Mouse (Mus musculus) gastrocnemius, postnatal 25 days (tissue): ENCODE measurements around the gene Fbxl5. TPM values are rescaled to one million over a fixed set of nuclear protein-coding genes. Genes with fewer than 3 reads are reported as not detected.

Experiments used
- DNase-seq: peaks from one replicate; pipeline ENCODE4 v3.0.0; 2022
- total RNA-seq, 2 experiments: library from RNA; stranded (reverse); gene quantifications; 1 replicate in 1 of 2; 2 replicates in 1 of 2; pipeline ENCODE4 v1.2.3; 2021

Fbxl5 gene
- total RNA-seq, 2 experiments from 2014 or later, result 26.6 to 27.4 TPM

DNA sequence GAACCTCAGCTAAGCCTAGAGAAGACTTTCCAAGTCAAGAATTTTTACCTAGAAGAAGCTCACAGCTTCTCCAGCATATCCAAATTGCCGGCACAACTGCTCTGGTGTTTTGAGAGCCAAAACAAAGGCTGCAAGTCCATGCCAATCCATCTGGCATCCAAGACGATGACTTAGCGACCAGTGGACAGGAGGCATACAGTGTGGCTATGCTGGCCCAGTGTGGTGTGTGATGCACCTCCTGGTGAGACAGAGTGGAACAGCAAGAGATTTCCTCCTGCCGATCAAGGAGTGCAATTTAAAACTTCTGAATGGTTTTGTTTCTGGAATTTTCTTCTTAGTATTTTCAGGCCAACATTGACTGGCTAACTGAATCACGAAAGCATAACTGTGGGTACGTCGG is 15.2 kb upstream of the Fbxl5 start:
- no peak for DNase-seq

DNA sequence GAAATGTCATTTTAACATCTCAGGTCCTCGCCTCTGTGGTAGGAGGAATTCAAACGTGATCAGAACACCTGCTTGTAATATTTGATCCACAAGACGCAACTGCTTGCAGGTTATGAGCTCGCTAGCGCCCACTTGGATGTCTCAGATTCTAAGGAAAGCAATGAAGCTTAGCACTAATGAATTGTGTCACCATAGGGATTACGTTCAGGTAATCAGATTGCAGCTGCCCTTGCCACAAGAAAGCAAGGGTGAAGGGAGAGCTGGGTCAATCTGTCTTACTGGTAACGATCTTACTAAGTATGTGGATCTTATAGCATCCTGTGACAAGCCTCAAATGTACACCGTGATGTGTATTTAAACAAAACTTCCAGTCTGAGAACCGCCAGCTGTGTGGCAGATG is 5.9 kb upstream of the Fbxl5 start:
- DNase-seq, result no peak

DNA sequence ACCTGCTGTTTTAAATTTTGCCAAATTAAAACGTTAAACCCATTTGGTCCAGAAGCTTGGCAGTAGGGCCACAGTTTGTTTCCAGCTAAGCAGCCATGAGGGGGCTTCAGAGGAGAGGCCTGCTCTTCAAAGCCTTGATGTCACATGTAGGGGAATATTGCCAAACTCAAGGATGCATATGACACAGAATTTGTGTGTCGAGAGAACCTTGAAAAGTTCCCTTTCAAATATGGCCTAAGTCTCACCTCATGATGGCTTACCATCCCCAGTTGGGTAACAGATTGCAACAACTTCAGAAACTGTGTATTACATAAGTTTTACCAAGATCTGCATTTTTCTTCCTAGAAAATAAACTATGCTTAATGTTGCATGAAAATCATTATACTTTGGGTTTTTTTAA is 5.4 kb upstream of the Fbxl5 start:
- DNase-seq, result no peak

DNA sequence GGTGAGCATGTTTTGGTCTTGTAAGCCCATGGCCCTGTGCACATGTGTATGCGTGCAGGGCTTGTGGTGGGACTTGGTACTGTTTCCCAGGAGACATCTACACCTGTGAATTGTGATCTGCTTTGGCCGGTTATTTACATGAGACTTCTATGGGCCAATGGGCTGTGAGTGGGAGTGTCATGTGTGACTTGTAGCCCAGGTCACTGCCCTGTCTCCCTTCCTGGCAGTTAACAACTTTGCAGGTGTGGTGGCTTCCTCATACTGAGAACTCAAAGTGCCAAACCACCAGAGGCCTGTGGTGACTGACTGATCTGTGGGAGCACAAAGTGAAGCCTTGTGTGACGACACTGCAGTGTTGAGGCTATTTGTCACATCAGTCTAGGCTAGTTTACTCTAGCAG is 3.1 kb upstream of the Fbxl5 start:
- no peak for DNase-seq

DNA sequence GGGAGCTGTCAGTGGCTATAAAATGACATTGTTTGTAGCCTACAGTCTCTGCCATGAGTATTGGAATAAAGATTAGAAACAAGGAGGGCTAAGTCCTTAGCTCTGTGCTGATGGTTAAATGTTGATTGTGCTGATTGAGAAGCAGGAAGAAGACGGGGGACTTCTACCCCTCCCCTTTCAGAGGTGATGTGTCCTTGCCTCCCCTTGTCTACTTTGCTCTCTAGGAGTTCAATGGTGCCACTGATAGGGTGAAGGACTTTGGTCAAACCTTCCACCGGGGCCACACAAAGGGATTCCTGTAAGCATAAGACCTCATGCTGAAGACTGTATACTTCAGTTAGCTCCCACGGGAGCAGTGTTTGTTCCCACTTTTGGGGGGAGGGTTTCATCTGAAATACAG is 1.4 kb upstream of the Fbxl5 start:
- DNase-seq, result no peak

DNA sequence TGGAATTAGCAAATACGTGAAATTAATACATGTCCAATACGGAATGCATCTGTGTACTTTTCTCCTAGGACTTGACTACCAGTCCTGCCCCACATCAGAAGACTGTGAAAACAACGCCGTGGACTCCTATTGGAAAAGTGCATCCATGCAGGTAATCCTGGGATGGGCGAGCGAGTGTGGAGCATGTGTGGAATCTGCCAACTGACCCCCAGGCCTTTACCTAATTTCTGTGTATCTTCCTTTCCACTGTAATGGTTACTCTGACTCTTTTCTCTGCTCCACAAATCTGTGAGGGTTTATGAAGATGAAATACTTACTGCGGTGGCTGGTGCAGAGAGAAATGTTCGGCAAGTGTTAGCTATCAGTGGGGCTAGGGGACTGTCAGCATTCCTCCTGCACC is 761 bp upstream of the Fbxl5 start:
- DNase-seq, result no peak

DNA sequence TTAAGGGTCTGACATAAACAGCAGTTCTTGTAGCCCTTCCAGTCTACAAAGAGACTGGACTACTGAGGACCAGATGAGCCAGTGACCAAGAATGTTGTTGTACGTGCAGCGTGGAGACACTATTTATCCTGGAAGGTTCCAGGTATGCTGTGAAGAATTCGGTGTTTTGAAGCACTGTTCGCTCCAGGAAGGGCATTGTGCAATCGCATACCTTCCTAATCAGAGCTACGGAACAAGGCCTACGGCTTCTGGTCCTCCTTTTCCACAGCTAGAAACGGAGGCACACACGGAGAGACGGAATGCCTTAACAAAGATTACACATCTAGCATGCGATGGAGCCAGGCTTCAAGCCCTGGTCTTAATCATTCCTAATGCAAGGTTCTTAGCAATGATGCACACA is 653 bp downstream of the Fbxl5 start:
- DNase-seq, result no peak

DNA sequence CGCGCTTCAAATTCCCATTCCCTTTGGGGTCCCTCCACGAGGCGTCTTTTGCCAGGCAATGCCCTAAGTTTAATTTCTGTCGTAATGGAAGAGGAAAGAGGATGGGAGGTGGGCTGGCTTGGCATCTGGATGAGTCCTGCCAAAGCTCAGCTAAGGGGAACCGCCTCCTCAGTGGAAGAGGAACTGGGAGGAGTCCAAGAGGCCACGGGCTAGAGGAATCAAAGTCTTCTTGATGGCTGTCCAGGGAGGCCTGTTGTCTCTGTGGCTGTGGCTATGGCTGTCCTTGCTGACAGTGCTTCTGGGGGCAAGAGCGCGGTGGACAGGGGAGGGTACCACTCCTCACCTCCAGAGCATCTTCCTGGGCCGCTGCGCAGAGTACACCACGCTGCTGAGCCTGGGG is 2.7 kb downstream of the Fbxl5 start, which contains the start of gene Bst1:
Gene Bst1, plus strand, starts transcription at position 191 of the 400 bp plus-strand sequence.
- DNase-seq, result no peak

DNA sequence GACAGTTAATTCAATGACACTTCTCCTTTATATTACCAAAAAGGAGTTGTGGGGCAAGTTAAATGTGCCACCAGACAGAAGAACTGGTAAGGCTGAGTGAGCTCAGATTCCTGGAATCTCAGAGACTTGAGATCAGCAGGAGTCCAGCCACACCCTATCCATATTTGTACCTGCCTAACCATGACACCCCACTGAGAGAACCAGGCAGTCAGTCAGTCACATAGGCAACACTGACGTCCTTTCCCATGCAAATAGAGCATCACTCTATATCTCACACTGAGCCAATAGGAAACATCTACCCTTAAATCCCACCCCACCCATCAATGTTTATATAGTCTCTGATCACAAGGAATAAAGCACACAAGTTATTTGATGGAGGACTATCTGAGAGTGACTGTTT is 5.7 kb downstream of the Fbxl5 start:
- DNase-seq, result no peak

DNA sequence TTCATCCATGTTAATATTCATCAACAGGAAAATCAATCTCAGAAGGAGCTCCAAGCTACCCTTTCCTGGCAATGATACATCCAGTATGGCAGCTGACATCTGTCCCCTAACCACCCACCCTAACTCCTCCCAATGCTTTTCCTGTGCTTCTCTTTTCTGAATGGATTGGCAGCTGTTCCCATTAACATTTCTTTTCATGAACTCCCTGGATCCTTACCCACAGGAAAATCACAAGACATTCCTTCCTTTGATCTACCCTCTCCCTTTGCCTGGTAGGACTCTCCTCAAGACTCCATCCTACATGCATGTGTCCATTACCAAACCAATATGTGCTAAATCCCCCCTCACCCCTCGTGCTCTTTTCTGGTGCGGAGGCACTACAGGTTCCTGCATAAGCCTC is 6.9 kb downstream of the Fbxl5 start:
- DNase-seq, result no peak

DNA sequence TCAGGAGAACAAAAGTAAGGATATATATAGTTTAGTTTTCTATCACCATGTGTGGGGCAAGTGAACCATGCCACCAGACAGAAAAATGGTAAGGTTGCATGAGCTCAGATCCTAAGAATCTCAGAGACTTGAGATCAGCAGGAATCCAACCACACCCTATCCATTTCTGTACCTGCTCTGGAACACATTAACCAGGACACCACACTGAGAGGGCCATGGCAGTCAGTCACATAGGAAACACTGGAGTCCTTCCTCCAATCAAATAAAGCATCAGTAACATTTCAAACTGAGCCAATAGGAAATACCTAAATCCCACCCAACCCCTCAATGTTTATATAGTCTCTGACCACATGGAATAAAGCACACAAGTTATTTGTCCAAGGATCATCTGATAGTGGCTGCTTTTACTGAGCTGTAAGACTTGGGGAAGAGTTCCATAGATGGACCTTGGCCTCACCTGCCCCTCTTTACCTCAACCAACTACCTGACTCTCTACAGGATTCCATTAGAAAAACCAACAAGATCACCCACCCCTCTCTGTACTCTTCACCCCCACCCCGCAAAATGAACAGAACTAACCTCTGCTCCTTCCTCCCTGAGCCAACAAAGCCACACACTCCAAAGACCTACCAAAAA is 10.9 kb downstream of the Fbxl5 start:
- no peak for DNase-seq

DNA sequence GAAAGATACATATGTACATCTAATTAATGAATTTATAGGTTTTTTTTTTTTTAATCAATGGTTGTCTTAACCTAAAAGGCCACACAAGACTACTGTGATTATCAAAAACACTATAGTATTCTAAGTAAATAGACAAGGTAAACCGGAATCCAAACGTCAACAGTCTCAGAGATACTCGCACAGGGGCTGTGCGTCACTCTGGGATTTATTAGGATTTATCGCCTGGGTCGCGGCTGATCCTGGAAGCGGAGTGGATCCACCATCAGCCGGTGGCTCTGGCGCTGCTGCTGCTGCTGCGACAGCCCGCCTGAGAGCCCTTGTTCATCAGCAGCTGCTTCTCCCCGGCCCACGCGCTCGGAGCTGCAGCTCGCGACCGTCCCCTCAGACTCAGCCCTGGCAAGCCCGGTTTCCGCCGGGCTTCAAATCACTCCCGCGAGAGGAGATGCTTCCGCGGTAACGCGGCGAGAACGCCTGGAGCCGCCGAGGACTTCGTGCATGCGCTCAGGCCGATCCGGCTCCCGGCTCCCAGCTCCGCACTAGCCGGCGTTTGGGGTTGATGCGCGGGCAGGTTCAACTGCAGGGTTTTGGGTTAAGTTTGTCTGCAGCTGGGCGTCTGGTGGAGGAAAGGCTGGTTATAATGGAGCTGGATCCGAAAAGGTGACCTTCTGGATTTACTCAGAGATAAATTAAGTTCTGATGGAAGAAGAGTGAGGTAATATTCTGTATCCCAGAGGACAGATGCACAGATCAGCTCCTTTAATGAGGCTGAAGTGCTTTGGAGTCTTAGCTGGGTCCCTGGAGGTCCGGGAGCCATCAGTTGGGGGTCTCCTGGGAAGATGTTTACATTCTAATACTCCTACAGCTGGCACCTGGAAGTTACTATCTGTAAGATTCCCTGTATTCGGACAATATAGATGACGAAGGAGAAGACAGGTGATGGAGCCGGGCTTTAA is 13.4 kb downstream of the Fbxl5 start:
- DNase-seq, result peak; percentile 73

DNA sequence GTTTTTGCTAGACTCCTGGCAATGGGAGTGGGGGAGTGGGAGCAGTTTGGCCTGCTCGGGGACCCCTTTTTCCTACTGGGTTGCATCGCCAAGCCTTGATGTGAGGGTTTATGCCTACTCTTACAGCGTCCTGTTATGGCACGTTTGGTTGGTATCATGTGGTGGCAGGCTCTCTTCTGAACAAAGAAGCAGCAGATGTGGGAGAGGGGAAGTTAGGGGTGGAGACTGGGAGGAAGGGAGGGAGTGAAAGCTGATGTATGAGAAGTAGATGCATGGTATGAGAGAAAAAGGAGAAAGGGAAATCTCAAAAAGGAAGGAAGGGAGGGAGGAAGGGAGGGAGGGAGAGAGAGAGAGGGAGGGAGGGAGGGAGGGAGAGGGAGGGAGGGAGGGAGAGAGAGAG is 14.5 kb downstream of the Fbxl5 start:
- DNase-seq, result no peak

DNA sequence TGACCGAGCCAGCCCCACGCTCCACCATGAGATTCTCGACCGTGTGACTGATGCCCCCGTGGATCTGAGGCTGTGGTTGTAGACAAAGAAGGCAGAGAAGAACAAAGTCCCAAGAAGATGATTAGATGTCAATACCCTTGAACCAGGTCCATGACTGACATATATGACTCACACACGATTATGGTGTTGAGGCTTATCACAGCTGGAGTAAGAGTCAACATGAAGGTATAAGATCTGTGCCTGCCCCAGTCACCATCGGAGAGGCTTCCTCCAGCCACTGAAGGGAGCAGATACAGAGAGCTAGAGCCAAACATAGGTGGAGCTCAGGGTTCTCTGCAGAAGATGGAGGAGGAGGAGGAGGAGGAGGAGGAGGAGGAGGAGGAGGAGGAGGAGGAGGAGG is 15.1 kb downstream of the Fbxl5 start:
- DNase-seq, result no peak

DNA sequence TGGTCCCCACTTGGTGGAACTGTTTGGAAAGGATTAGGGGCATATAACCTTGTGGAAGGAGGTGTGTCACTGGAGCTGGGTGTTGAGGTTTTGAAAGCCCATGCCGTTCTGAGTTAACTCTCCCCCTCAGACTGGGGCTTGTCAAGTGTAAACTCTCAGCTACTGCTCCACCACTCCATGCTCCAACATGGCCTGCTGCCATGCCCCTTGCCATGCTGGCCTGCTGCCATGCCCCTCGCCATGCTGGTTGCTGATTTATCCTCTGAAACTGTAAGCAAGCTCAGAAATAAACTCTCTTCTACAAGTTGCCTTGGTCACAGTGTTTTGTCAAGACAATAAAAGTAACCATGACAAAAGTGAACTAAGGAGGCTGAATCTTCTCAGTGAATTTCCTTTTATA is 16.0 kb downstream of the Fbxl5 start:
- DNase-seq, result no peak

DNA sequence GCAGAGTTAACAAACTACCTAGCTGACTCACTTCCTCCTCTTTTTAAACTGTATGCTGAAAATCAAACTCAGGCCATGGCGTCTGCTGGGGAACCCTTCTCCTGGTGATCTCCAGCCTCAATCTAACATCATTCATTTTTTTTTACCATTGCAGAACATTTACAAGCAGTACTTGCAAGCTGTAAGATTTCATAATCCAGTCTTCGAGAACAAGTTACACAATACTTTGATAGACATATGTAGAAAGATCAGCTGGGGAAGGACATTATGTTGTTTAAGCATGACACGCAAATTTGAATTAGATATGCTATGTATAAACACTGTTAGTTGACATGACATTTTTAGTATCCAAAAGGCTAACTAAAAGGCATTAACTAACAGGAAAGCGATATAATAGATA is 19.6 kb downstream of the Fbxl5 start:
- DNase-seq, result no peak

DNA sequence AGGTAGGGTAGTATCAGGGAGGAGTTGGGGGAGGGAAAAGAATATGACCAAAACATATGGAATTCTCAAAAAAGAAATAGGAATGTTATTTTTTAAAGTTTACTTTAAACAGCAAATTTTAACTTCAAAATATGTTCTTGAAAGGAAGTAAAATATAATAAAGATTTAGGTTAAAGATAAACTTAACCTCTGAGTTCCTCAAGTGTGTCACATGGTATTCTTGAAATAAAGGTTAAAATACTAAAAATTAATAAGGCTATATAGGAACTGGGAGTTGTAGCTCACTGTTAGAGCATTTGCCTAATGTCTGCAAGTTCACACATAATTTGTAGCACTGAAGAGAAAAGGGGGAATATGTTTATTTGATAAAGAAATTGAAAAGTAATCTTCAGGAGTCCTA is 20.2 kb downstream of the Fbxl5 start:
- DNase-seq, result no peak

DNA sequence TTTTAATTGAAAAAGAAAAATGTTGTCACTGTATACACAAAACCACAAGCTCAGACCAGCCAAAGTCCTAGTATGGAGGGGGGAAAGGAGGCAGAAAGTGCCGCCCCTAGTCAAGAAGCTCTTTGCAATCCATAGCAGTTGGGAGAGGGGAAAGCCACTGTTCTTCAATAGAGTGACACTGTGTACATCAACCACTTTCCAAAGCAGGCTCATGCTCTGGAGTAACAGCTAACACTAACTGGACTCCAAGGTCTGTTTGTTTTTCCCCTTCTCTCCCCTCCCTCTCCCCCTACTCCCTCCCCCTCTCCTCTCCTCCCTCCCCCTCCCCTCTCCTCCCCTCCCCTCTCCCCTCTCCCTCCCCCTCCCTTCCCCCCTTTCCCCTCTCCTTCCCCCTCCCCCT is 20.7 kb downstream of the Fbxl5 start:
- DNase-seq, result no peak

DNA sequence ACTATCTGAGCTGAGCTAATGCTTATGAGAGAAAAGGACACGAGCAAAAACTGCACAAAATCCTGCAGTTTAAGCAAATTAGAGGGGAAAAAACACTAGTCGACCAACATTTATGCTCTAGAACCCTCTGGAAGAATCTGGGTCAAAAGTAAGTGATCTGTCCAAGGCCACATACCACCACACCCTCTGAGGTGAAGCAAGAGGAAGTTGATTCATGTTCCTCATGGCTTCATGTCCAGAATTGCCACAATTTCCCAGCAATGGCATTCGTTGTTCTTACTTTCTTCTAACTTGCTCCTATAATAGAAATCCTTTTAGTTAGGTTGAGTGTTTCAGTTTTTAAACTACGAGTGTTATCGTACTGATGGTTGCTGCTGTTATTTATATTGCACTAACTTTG is 21.9 kb downstream of the Fbxl5 start:
- no peak for DNase-seq

DNA sequence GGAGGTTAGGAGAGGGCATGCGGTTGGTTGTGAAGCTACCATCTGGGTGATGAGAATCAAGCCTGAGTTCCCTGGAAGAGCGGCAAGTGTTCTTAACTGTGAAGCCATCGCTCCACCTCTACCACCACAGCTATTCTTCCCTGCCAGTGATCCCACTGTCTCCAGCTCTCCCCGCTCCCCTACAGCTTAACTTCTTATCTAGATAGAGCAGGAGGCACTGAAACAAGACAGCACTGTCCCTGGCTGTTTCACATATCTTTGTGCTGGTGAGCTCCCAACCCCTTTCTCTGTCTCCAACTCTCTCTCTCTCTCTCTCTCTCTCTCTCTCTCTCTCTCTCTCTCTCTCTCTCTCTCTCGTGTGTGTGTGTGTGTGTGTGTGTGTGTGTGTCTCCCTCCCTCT is 29.1 kb downstream of the Fbxl5 start:
- DNase-seq, result no peak

DNA sequence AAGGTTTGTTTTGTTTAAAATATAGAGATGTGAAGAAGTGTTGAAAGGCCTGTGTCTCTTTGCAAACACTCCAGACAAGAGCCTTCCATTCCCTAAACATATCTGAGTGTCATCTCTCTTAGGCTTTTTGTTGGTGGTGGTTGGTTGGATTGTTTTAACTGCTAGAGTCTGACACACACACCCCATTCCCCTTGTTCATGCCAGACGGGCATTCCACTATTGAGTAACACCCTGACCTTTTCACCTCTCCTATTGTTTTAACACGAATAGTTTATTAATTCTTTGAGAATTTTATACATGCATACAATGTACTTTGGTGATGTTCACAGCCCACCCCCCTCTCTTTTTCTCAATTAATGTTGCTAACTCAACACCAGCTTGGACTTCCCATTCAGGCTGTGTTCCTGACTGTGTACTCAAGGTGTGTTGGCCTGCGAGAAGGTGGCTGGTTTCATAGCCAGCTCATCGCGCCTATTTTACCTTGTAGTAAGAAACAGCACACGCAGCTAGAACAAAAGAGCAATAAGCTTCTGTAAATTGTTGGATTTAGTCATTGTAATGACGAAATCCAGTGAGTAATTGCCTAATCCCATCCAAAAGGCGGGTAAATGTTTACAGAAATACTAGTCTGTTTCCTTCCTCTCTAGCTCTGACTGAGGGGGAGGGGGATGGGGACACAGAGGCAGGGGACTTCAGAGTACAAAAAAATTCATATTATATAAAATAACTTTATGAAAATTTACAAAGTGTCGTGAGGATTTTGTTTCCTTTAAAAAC is 33.3 kb downstream of the Fbxl5 start:
- DNase-seq, result no peak

DNA sequence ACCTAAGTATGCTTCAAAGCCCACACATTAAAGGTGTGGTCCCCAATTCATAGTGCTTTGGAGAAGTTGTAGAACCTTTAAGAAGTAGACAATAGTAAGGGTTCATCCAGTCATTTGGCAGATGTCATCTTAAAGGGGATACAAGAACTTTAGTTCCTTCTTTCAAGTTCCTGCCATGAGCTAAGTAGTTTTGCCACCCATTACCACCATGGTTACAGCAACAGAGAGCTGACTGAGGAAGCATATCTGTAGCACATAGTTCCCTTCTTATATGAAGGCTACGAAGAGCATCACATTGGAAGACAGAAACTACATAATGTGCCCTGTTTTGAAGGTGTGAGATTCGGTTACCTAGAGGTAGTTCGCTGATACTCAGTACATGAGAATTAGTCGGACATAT is 34.8 kb downstream of the Fbxl5 start:
- DNase-seq, result no peak

DNA sequence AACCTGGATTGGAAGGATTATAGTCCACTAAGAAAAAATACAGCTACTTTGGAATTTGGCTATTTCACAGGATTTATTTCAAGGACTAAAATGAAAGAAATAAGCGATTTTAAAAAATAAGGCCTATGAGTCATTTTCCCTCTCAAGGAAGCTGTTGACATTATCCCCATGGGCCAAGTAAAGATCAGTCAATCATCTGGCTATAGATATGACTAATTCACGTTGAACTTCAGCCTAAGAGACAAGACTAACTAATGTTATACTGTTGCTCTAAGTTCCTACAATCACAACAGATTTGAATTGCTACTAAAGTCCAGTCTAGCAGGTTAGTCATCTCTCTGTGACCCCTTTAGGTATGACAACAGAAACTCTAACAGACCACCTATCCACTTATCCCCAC is 37.4 kb downstream of the Fbxl5 start:
- DNase-seq, result no peak
